Mouse (Mus musculus) brown adipose tissue, adult 24 weeks (tissue): ENCODE data around the gene Gm20737. TPM values are rescaled to one million over a fixed set of nuclear protein-coding genes. Genes with fewer than 3 reads are reported as not detected.
"Not testable (repeated sequence)": the region's sequence is repeated elsewhere in the genome, so short reads cannot be mapped to it uniquely, and the experiment has no call there.

Experiments used
- H3K27ac ChIP-seq: fragments of 200-500 bp; replicated peaks from 2 replicates; pipeline ENCODE4 v1.5.1; 2012; ENCODE audit warnings: low read depth, mild to moderate bottlenecking, low read length
- H3K4me1 ChIP-seq: fragments of 200-500 bp; 2 replicates; pipeline ENCODE4 v1.6.1; 2012; ENCODE audit warnings: low read length, mixed read lengths; ENCODE audit not compliant: control insufficient read depth, insufficient read depth, insufficient read length
- H3K4me3 ChIP-seq: fragments of 200-500 bp; 2 replicates; pipeline ENCODE4 v1.5.1; 2012; ENCODE audit warnings: low read depth, mild to moderate bottlenecking, low read length, moderate library complexity; ENCODE audit not compliant: insufficient read depth
- polyA plus RNA-seq: library from polyadenylated mRNA; stranded (reverse); fragments of >200 nt; gene quantifications from 2 replicates; pipeline ENCODE4 v1.2.4, GENCODE M21; 2012; ENCODE audit not compliant: missing spikeins, insufficient read depth, insufficient read length

Gene Gm20737
- not detected in 2 replicates for polyA plus RNA-seq

- not testable (repeated sequence) for H3K27ac ChIP-seq, H3K4me1 ChIP-seq, H3K4me3 ChIP-seq
These were observed at the start of gene Gm20737 for GRCm38 (mm10) chrY:10535942-10536341. TSS of gene Gm20737 (minus strand) at chrY:10536042.

GRCm38 (mm10) chrY:10553153-10553552 lies 17.3 kb upstream of the Gm20737 start, which contains the start of gene Gm21775:
TSS of gene Gm21775 (plus strand) at chrY:10553453.
- not testable (repeated sequence) for H3K4me3 ChIP-seq, H3K4me1 ChIP-seq, H3K27ac ChIP-seq

Other genes starting within 250 kb of the Gm20737 start
- gene Gm20834, start 211.5 kb downstream of the Gm20737 start, polyA plus RNA-seq, result not detected in 2 replicates
- gene Gm28510, start 123.3 kb downstream of the Gm20737 start, polyA plus RNA-seq, result not detected in 2 replicates
- gene Gm21775, start 17.4 kb upstream of the Gm20737 start, polyA plus RNA-seq, result not detected in 2 replicates
- gene Gm21900, start 80.3 kb upstream of the Gm20737 start, polyA plus RNA-seq, result not detected in 2 replicates
- gene Gm20777, start 216.4 kb upstream of the Gm20737 start, polyA plus RNA-seq, result not detected in 2 replicates